Mouse (Mus musculus) kidney, adult 9 months (tissue): Measurements from ENCODE around the gene Baz2b.
"Not testable (repeated sequence)": the region's sequence is repeated elsewhere in the genome, so short reads cannot be mapped to it uniquely, and the experiment has no call there.

Experiments used
- DNase-seq: peaks from one replicate; pipeline ENCODE4 v3.0.0; 2022

Gene Baz2b

GRCm38 (mm10) chr2:60196841-60197240 is 12.8 kb downstream of the Baz2b start:
- DNase-seq, result no peak

GRCm38 (mm10) chr2:60181696-60182095 is 27.9 kb downstream of the Baz2b start:
- no peak for DNase-seq

GRCm38 (mm10) chr2:60177490-60177889 is 32.1 kb downstream of the Baz2b start:
- DNase-seq, result peak; percentile 43

GRCm38 (mm10) chr2:60176087-60176486 is 33.6 kb downstream of the Baz2b start:
- no peak for DNase-seq

GRCm38 (mm10) chr2:60175078-60175477 is 34.6 kb downstream of the Baz2b start:
- no peak for DNase-seq

- DNase-seq, result no peak
These were observed 36.0 kb downstream of the Baz2b start for GRCm38 (mm10) chr2:60173595-60173994.

GRCm38 (mm10) chr2:60173190-60173589 is 36.4 kb downstream of the Baz2b start:
- DNase-seq, result no peak

GRCm38 (mm10) chr2:60172531-60172914 is 37.1 kb downstream of the Baz2b start:
- no peak for DNase-seq

- DNase-seq, result peak; percentile 76
These were observed 37.7 kb downstream of the Baz2b start for GRCm38 (mm10) chr2:60171786-60172530.

GRCm38 (mm10) chr2:60166878-60167277 is 42.8 kb downstream of the Baz2b start:
- no peak for DNase-seq

GRCm38 (mm10) chr2:60165679-60166078 is 44.0 kb downstream of the Baz2b start:
- DNase-seq, result no peak

- no peak for DNase-seq
These were observed 45.9 kb downstream of the Baz2b start for GRCm38 (mm10) chr2:60163744-60164143.

- no peak for DNase-seq
These were observed 57.2 kb downstream of the Baz2b start for GRCm38 (mm10) chr2:60152481-60152880.

- DNase-seq, result no peak
These were observed 61.0 kb downstream of the Baz2b start for GRCm38 (mm10) chr2:60148651-60149050.

GRCm38 (mm10) chr2:60147428-60147827 is 62.2 kb downstream of the Baz2b start:
- no peak for DNase-seq

GRCm38 (mm10) chr2:60145742-60146141 is 63.9 kb downstream of the Baz2b start:
- peak; percentile 16 for DNase-seq

GRCm38 (mm10) chr2:60143383-60143782 is 66.3 kb downstream of the Baz2b start:
- DNase-seq, result no peak

- no peak for DNase-seq
These were observed 67.4 kb downstream of the Baz2b start for GRCm38 (mm10) chr2:60142281-60142680.

- DNase-seq, result no peak
These were observed 70.9 kb downstream of the Baz2b start for GRCm38 (mm10) chr2:60138751-60139162.

GRCm38 (mm10) chr2:60135796-60136195 is 73.8 kb downstream of the Baz2b start:
- DNase-seq, result no peak

GRCm38 (mm10) chr2:60134958-60135357 is 74.7 kb downstream of the Baz2b start:
- DNase-seq, result not testable (repeated sequence)

- no peak for DNase-seq
These were observed 76.6 kb downstream of the Baz2b start for GRCm38 (mm10) chr2:60133072-60133471.

- no peak for DNase-seq
These were observed 77.2 kb downstream of the Baz2b start for GRCm38 (mm10) chr2:60132269-60133042.

- DNase-seq, result no peak
These were observed 81.0 kb downstream of the Baz2b start for GRCm38 (mm10) chr2:60128631-60129030.
